Mouse (Mus musculus): Measurements from ENCODE around the gene Cracr2b. TPM values are rescaled to one million over a fixed set of nuclear protein-coding genes. Genes with fewer than 3 reads are reported as not detected.

The Cracr2b gene
- total and polyA plus RNA-seq, 3 experiments: 0.73 to 6.9 TPM; not detected in 1

- H3K27me3 ChIP-seq (ENCODE audit: control insufficient read depth in 1 of 2, insufficient read depth in 2 of 2, low read length in 2 of 2): no peaks in the 10 kb centered on the region
- H3K4me1 ChIP-seq (ENCODE audit: control insufficient read depth in 1 of 2, insufficient read depth in 2 of 2, low read length in 2 of 2): peaks cover 0 to 4% of the 10 kb centered on the region in 2 experiments; a peak in 2 of 4 replicates
- H3K9ac ChIP-seq (ENCODE audit: control insufficient read depth, low read depth, low read length, poor library complexity, severe bottlenecking): no peak overlapping the region
- no peaks in the 10 kb centered on the region for H3K9me3 ChIP-seq (replicated peaks; ENCODE audit: insufficient read depth, low read length)
- DNase-seq (ENCODE audit: low read depth, low spot score): no peak
- H3K4me3 ChIP-seq (ENCODE audit: control insufficient read depth in 1 of 2, insufficient read depth in 1 of 2, low read depth in 2 of 2, low read length in 2 of 2): no peak overlapping the region
- TF ChIP-seq CTCF (IDR thresholded peaks at IDR 0.05 in 2 of 3, conservative IDR thresholded peaks at IDR 0.05 in 1 of 3; ENCODE audit: control insufficient read depth in 1 of 3, insufficient read depth in 1 of 3, low read depth in 2 of 3, low read length in 3 of 3, poor library complexity in 1 of 3, severe bottlenecking in 1 of 3): no peak
- TF ChIP-seq USF1 (IDR thresholded peaks at IDR 0.05; ENCODE audit: low read depth, low read length): no peak
- no peak for TF ChIP-seq SIN3A (IDR thresholded peaks at IDR 0.05; ENCODE audit: low read length)
- no peak for TF ChIP-seq ZC3H11A (IDR thresholded peaks at IDR 0.05; ENCODE audit: low read depth, low read length)
- TF ChIP-seq MEF2A (IDR thresholded peaks at IDR 0.05; ENCODE audit: extremely low read depth, insufficient replicate concordance, low read depth, low read length, poor library complexity, severe bottlenecking): no peak
- TF ChIP-seq EP300 (IDR thresholded peaks at IDR 0.05; ENCODE audit: low read depth in 1 of 2, low read length in 2 of 2): no peak
- TF ChIP-seq POLR2AphosphoS2 (IDR thresholded peaks at IDR 0.05; ENCODE audit: low read length): no peak
- TF ChIP-seq POLR2A (IDR thresholded peaks at IDR 0.05; ENCODE audit: control insufficient read depth in 1 of 2, insufficient read depth in 1 of 2, low read depth in 1 of 2, low read length in 2 of 2, poor library complexity in 1 of 2): no peak
- TF ChIP-seq SMC3 (IDR thresholded peaks at IDR 0.05; ENCODE audit: low read depth, low read length): no peak
- no peak for TF ChIP-seq MYC (IDR thresholded peaks at IDR 0.05; ENCODE audit: low read depth, low read length)
- TF ChIP-seq ZKSCAN1 (IDR thresholded peaks at IDR 0.05; ENCODE audit: low read depth, low read length): no peak
- TF ChIP-seq MXI1 (IDR thresholded peaks at IDR 0.05; ENCODE audit: low read depth, low read length): no peak
- TF ChIP-seq ZMIZ1 (IDR thresholded peaks at IDR 0.05; ENCODE audit: low read depth, low read length): no peak
- TF ChIP-seq BHLHE40 (IDR thresholded peaks at IDR 0.05; ENCODE audit: borderline replicate concordance, low read depth, low read length): no peak
- TF ChIP-seq KAT2A (conservative IDR thresholded peaks at IDR 0.05; ENCODE audit: low read depth, low read length): no peak
- H3K36me3 ChIP-seq (ENCODE audit: control insufficient read depth in 1 of 2, insufficient read depth in 2 of 2, low read length in 2 of 2): peaks cover 0 to under 1% of the 10 kb centered on the region in 2 experiments; a peak in 1 of 4 replicates
- H3K27ac ChIP-seq (ENCODE audit: control insufficient read depth, low read depth, low read length): no peak overlapping the region
- H3K79me2 ChIP-seq (ENCODE audit: control insufficient read depth, insufficient read depth, low read length, poor library complexity): peaks cover 6% of the 10 kb centered on the region
Measured at GRCm38 (mm10) chr7:141482531-141483024, 21.7 kb downstream of the Cracr2b start.

DNA sequence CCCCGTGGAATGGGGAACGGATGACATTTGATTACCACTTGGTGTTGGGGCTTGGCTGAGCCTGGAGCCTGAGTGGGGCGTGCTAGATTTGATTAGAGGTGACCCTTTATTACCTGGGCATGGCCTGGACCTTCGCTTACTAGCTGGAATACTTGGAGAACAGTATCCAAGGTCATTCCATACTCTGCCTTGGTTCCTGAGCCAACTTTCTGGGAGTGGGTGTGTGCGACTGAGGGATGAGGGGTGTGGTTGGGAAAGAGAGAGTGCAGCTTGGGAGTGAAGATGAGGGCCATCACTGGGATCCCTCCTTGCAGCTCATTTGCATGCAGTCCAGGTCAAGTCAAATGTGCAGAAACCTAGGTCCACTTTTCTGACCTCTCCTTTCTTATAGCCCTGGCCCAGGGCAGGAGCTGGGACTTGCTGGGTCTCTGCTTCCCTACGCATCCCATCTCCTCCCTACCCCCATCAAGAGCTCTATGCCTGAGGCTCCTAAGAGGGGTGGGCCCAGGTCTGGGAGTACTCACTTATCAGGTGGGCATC lies 22.3 kb downstream of the Cracr2b start:
- no peak overlapping the region for H3K27ac ChIP-seq (ENCODE audit: control insufficient read depth, low read depth, low read length)
- no peaks in the 10 kb centered on the region for H3K36me3 ChIP-seq (ENCODE audit: control insufficient read depth in 1 of 2, insufficient read depth in 2 of 2, low read length in 2 of 2)
- peaks cover 2% of the 10 kb centered on the region; the same call in 1 of the 2 replicates for H3K79me2 ChIP-seq (ENCODE audit: control insufficient read depth, insufficient read depth, low read length, poor library complexity)
- no peaks in the 10 kb centered on the region for H3K27me3 ChIP-seq (ENCODE audit: control insufficient read depth in 1 of 2, insufficient read depth in 2 of 2, low read length in 2 of 2)
- H3K4me1 ChIP-seq (ENCODE audit: control insufficient read depth in 1 of 2, insufficient read depth in 2 of 2, low read length in 2 of 2): no peaks in the 10 kb centered on the region
- DNase-seq (ENCODE audit: low read depth, low spot score): no peak
- H3K4me3 ChIP-seq (ENCODE audit: control insufficient read depth in 1 of 2, insufficient read depth in 1 of 2, low read depth in 2 of 2, low read length in 2 of 2): no peak overlapping the region
- no peak for TF ChIP-seq BHLHE40 (IDR thresholded peaks at IDR 0.05; ENCODE audit: borderline replicate concordance, low read depth, low read length)
- no peak for TF ChIP-seq USF1 (IDR thresholded peaks at IDR 0.05; ENCODE audit: low read depth, low read length)
- no peak for TF ChIP-seq UBTF (IDR thresholded peaks at IDR 0.05; ENCODE audit: borderline replicate concordance, insufficient read depth, low read depth, low read length)
- TF ChIP-seq ZC3H11A (IDR thresholded peaks at IDR 0.05; ENCODE audit: low read depth, low read length): no peak
- no peak for TF ChIP-seq CHD2 (IDR thresholded peaks at IDR 0.05; ENCODE audit: low read length)
- no peak for TF ChIP-seq ZKSCAN1 (IDR thresholded peaks at IDR 0.05; ENCODE audit: low read depth, low read length)
- no peak for TF ChIP-seq TAL1 (IDR thresholded peaks at IDR 0.05; ENCODE audit: low read length)
- no peak for TF ChIP-seq ZMIZ1 (IDR thresholded peaks at IDR 0.05; ENCODE audit: low read depth, low read length)
- no peak for TF ChIP-seq POLR2A (IDR thresholded peaks at IDR 0.05; ENCODE audit: control insufficient read depth in 1 of 2, insufficient read depth in 1 of 2, low read depth in 1 of 2, low read length in 2 of 2, poor library complexity in 1 of 2)
- TF ChIP-seq POLR2AphosphoS5 (IDR thresholded peaks at IDR 0.05; ENCODE audit: borderline replicate concordance, low read depth, low read length): no peak
- H3K9me3 ChIP-seq (replicated peaks; ENCODE audit: insufficient read depth, low read length): no peaks in the 10 kb centered on the region
- H3K9ac ChIP-seq (ENCODE audit: control insufficient read depth, low read depth, low read length, poor library complexity, severe bottlenecking): no peak overlapping the region
